Mouse (Mus musculus): ENCODE data around the gene Defb25. TPM values are rescaled to one million over a fixed set of nuclear protein-coding genes. Genes with fewer than 3 reads are reported as not detected.

The Defb25 gene
- polyA plus RNA-seq, 1 experiment from 2014 or later, result not detected

DNA sequence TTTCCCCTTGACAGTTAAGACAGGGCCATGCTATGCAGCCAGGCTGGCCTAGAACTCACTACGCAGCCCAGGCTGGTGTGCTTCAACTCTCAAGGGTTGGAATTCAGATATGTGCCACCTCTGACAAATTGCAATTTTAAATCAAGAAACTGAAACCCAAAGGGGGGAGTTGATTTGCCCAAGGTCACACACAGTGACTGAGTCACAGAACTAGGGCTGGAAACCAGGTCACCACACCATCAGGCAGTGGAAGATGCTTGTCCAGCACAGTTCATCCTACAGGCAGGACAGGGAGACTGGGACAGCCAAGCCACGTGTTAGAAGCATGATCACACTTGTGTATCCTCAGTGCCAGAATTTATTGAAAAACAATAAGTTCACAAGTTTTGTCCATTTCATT, 1.7 kb upstream of the Defb25 start:
- Histone ChIP-seq H3K27me3 (ENCODE audit: insufficient read depth, poor library complexity, severe bottlenecking) (peaks cover 63% of the 10 kb centered on the region), H3K4me3 (no peak overlapping the region), H3K4me1 (peaks cover 28% of the 10 kb centered on the region), H3K9me3 (no peaks in the 10 kb centered on the region), H3K27ac (no peak overlapping the region), H3K36me3 (no peaks in the 10 kb centered on the region)
- no peak for DNase-seq (ENCODE audit: low spot score)
- 79% methylated on average over 2 of the region's 2 CpGs for WGBS

DNA sequence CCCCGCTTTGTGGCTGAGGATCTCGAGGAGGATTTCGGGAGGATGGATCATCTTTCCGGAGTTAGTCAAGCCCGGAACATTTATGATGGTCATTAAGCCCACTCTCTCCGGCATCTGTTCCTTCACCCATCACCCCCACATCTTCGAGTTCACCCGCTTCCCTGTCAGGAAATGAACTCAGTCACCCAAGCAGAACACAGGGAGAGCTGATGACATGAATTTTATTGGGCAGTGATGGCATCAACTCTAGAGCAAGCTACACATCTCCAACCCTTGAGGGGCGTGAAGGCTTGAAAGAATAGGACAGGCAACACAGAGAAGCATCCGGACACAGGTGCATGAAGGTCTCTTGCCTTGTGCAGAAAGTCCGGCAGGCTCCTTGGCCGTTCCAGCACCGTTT, 702 bp downstream of the Defb25 start:
- H3K4me3 ChIP-seq, result no peak overlapping the region
- peaks cover 40% of the 10 kb centered on the region for H3K27me3 ChIP-seq (ENCODE audit: insufficient read depth, poor library complexity, severe bottlenecking)
- H3K4me1 ChIP-seq, result peaks cover 11% of the 10 kb centered on the region
- no peaks in the 10 kb centered on the region for H3K9me3 ChIP-seq
- DNase-seq (ENCODE audit: low spot score), result no peak
- no peak overlapping the region for H3K27ac ChIP-seq
- H3K36me3 ChIP-seq, result no peaks in the 10 kb centered on the region
- 84% methylated on average over 13 of the region's 13 CpGs for WGBS

DNA sequence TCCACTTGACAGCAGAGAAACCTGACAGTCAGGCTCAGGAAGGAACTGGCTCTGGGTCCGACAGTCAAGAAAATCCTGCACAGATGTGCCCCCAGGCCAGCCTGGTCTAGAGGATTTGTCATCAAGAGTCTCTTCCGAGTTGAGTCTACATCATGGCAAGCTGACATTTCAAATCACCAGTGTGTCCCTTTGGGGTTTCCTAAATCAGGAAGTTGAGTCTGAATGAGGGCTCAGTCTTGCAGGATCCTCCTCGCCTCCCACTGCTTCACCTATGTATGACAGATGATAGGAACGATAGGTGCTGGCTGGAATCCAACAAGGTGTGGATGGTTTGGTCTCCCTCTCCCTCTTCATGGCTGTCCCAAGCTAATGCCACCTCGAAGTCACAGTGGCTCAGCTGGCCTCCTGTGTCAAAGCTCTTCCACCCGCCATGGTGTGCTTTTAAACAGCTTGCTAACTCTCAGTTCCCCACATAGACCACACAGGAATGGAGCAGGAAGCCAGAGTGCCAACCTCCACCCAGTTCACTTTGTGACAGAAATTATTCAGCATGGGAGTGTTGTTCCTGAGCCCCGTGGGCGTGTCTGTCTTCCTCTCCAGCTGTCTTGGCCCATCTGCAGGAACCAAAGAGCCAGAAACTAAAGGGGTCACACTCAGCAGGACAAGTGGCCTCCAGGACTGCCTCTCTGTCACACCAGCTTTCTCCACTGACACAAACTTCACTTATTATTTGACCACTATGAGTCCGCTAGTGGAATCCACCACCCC, 2.3 kb downstream of the Defb25 start:
- no peak for DNase-seq (ENCODE audit: low spot score)
- no peaks in the 10 kb centered on the region for H3K4me1 ChIP-seq
- H3K27ac ChIP-seq, result no peak overlapping the region
- H3K36me3 ChIP-seq, result no peaks in the 10 kb centered on the region
- peaks cover 24% of the 10 kb centered on the region for H3K27me3 ChIP-seq (ENCODE audit: insufficient read depth, poor library complexity, severe bottlenecking)
- H3K9me3 ChIP-seq, result no peaks in the 10 kb centered on the region
- WGBS, result 66% methylated on average over 9 of the region's 9 CpGs
- no peak overlapping the region for H3K4me3 ChIP-seq

DNA sequence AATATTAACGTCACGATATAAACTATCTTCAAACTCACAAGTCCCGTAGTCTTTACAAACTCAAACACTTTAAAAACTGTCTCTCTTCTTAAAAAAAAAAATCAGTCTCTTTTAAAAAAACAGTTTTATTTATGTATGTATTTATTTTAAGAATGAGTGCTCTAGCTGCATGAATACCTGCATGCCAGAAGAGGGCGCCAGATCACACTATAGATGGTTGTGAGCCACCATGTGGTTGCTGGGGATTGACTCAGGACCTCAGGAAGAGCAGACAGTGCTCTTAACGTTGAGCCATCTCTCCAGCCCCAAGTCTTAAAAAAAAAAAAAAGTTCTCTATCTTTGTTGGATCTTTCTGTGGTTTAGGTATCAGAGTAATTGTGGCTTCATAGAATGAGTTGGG, 5.5 kb downstream of the Defb25 start:
- Histone ChIP-seq H3K9me3 (no peaks in the 10 kb centered on the region), H3K27me3 (ENCODE audit: insufficient read depth, poor library complexity, severe bottlenecking) (peaks cover 13% of the 10 kb centered on the region; the same call in 1 of the 2 replicates), H3K27ac (no peak overlapping the region), H3K36me3 (no peaks in the 10 kb centered on the region), H3K4me1 (peaks cover 2% of the 10 kb centered on the region; the same call in 1 of the 2 replicates), H3K4me3 (no peak overlapping the region)
- WGBS, result 60% methylated on average over 5 of the region's 5 CpGs
- no peak for DNase-seq (ENCODE audit: low spot score)

DNA sequence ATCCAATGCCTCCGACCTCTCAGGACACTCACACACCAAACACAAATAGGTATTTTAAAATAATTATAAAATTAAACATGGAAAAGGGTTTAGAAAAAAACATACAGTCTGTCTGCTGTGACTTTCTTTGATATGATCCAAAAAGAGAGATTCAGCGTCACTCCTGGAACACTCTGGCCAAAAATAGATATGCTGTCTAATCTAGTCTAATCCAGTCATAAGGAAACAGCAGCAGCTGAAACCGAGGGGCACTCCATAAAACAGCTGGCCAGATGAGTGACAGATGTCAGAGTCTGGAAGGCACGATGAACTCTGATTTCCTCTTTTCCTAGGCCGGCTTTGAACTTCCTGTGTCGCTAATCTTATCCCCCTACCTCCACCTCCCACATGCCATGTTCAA, 6.4 kb downstream of the Defb25 start:
- peaks cover 7% of the 10 kb centered on the region; the same call in 1 of the 2 replicates for H3K4me1 ChIP-seq
- WGBS, result 51% methylated on average over 6 of the region's 6 CpGs
- 0 out of 2 replicates have a peak, but pooled peaks cover 6% of the 10 kb centered on the region for H3K27me3 ChIP-seq (ENCODE audit: insufficient read depth, poor library complexity, severe bottlenecking)

DNA sequence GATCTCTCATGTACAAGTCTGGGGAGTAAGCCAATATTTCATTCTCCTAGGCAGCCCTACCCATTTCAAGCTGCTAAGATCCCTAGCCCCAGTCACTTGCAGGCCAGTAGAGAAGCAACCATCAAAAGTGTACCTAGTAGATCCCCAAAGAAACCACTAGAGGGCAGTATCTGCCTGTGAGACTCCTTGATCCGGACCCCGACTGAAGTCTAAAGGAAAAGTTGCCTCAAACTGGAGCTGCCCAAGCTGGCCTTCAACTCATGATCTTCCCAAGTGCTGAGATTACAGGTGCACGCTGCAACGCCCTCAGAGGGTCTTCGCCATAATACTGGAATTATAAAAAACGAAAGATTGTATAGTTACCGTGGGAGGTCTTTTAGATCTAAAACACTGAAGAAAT, 7.3 kb downstream of the Defb25 start:
- 8% methylated on average over 7 of the region's 7 CpGs for WGBS
- peak; percentile 85 for DNase-seq (ENCODE audit: low spot score)
- Histone ChIP-seq H3K27ac (no peak overlapping the region), H3K27me3 (ENCODE audit: insufficient read depth, poor library complexity, severe bottlenecking) (0 out of 2 replicates have a peak, but pooled peaks cover under 1% of the 10 kb centered on the region), H3K36me3 (no peaks in the 10 kb centered on the region), H3K9me3 (no peaks in the 10 kb centered on the region), H3K4me1 (peaks cover 7% of the 10 kb centered on the region; the same call in 1 of the 2 replicates), H3K4me3 (no peak overlapping the region)

More for the DNA sequence above, 6.4 kb downstream of the Defb25 start:
- no peak overlapping the region for H3K4me3 ChIP-seq
- no peaks in the 10 kb centered on the region for H3K36me3 ChIP-seq
- no peak for DNase-seq (ENCODE audit: low spot score)
- H3K27ac ChIP-seq, result no peak overlapping the region
- H3K9me3 ChIP-seq, result no peaks in the 10 kb centered on the region

DNA sequence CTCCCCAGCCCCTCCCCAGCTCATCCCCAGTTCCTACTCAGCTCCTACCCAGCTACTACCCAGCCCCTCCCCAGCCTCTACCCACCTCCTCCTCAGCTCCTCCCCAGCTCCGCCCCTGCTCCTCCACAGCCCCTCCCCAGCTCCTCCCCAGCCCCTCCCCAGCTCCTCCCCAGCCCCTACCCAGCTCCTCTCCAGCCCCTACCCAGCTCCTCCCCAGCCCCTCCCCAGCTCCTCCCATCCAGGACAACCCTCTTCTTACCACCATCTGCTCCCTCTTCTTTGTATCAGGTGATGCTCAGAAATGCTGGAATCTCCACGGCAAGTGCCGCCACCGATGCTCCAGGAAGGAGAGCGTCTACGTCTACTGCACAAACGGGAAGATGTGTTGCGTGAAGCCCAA, 10.7 kb downstream of the Defb25 start:
- Histone ChIP-seq H3K9me3 (no peaks in the 10 kb centered on the region), H3K36me3 (no peaks in the 10 kb centered on the region), H3K27ac (no peak overlapping the region; the same call in 1 of the 2 replicates), H3K27me3 (ENCODE audit: insufficient read depth, poor library complexity, severe bottlenecking) (no peaks in the 10 kb centered on the region), H3K4me1 (peaks cover 11% of the 10 kb centered on the region; the same call in 1 of the 2 replicates), H3K4me3 (no peak overlapping the region; the same call in 1 of the 2 replicates)
- WGBS, result 36% methylated on average over 7 of the region's 8 CpGs
- no peak for DNase-seq (ENCODE audit: low spot score)

DNA sequence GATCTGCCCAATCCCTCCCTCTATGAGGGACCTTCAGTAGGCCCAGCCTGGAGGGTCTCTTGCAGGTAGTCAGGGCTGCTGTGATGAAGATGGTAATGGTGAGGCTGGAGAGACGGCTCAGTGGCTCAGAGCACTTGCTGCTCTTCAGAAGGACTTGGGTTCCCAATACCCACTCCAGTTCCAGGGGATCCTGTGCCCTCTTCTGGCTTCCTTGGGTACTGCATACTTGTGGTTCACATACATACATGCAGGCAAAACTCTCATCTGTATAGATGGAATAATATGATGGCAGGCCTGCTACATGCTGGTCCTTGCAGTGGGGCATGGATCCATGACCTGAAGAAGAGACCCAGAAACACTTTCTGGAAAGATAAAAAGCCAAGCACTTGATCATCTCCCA, 14.1 kb downstream of the Defb25 start:
- Histone ChIP-seq H3K4me1 (peaks cover 11% of the 10 kb centered on the region; the same call in 1 of the 2 replicates), H3K36me3 (no peaks in the 10 kb centered on the region), H3K4me3 (no peak overlapping the region), H3K27ac (no peak overlapping the region), H3K27me3 (ENCODE audit: insufficient read depth, poor library complexity, severe bottlenecking) (no peaks in the 10 kb centered on the region), H3K9me3 (no peaks in the 10 kb centered on the region)
- 86% methylated on average over 1 of the region's 1 CpGs for WGBS
- no peak for DNase-seq (ENCODE audit: low spot score)

DNA sequence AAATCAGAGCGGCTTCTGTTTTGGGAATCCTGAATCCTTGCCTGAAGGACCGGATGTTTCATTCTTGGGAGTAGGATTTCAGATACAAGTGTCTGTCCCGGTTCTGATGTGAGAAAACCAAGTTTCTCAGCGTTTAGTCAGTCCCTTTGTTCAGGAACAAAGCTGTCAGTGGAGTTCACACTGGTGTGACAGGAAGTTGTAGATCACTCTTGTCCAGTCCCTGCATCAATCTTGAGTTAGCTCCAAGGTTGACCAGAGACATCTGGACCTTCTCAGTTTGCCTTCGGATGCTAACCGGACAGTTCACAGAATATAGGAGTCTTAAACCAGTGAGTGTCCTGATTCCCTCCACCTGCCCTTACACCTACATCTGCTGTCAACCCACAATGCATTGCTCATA, 15.1 kb downstream of the Defb25 start:
- H3K4me3 ChIP-seq, result no peak overlapping the region
- no peak for DNase-seq (ENCODE audit: low spot score)
- 64% methylated on average over 6 of the region's 6 CpGs for WGBS
- no peaks in the 10 kb centered on the region for H3K27me3 ChIP-seq (ENCODE audit: insufficient read depth, poor library complexity, severe bottlenecking)
- H3K4me1 ChIP-seq, result peaks cover 11% of the 10 kb centered on the region; the same call in 1 of the 2 replicates
- H3K9me3 ChIP-seq, result no peaks in the 10 kb centered on the region
- no peaks in the 10 kb centered on the region for H3K36me3 ChIP-seq
- no peak overlapping the region for H3K27ac ChIP-seq

DNA sequence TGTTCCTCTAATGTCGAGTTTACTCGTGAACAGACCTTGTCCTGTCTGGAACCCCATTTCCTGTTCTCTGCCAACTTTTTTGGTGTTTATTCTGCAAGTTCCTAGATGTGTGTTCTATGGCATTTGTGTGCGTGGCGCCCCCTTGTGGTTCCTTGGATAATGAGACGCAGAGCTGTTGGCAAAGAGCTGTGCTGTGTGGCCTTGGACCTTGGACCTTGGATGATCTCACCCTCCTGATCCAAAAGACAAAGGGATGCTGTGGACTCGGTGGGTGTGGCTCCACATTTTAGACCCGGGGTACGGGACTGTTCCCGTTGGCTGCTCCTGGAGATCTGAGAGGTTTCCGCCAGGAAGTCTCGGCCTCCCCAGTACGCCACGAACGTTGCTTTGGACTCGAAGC, 18.8 kb downstream of the Defb25 start, which contains the start of gene Defb36:
Defb36 (plus strand) TSS at position 271 of the 400 bp plus-strand sequence.
- H3K27me3 ChIP-seq (ENCODE audit: insufficient read depth, poor library complexity, severe bottlenecking), result no peaks in the 10 kb centered on the region
- no peaks in the 10 kb centered on the region for H3K36me3 ChIP-seq
- H3K27ac ChIP-seq, result no peak within 1 kb of the TSS
- WGBS, result 78% methylated on average over 15 of the region's 15 CpGs
- no peak for DNase-seq (ENCODE audit: low spot score)
- no peaks in the 10 kb centered on the region for H3K9me3 ChIP-seq
- no peak within 1 kb of the TSS for H3K4me3 ChIP-seq
- no peaks in the 10 kb centered on the region for H3K4me1 ChIP-seq

DNA sequence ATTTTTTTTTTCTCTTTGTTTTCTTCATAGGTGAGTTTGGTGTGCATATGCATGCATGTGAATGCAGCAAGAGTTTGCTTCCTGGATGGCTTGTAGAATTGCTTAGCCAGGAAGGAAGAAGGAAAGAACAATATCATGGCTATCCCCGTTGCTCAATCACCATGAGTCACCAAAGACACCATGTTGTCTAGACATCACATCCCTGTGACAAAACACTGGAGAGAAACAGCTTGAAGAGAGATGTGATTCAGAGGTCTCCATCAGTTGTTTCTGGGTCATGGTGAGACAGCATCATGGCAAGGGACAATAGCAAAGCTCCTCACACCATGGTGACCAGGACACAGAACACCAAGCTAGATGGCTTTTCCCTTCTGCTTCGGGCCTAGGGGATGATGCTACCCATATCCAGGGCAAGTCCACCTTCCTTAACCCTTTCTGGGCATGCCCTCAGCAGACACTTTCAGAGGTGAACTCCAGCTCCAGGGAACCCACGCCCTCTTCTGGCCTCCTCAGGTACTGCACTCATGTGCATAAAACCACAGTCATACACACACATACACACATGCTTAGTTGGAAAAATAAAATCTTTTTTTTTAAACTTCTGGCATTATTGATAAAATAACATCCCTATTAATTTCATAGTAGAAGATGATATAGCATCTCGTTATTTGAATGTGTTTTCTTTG, 21.4 kb downstream of the Defb25 start:
- DNase-seq (ENCODE audit: low spot score), result no peak
- no peaks in the 10 kb centered on the region for H3K4me1 ChIP-seq
- no peak overlapping the region for H3K27ac ChIP-seq
- 70% methylated on average over 4 of the region's 4 CpGs for WGBS
- no peaks in the 10 kb centered on the region for H3K36me3 ChIP-seq
- no peaks in the 10 kb centered on the region for H3K27me3 ChIP-seq (ENCODE audit: insufficient read depth, poor library complexity, severe bottlenecking)
- H3K9me3 ChIP-seq, result no peaks in the 10 kb centered on the region
- no peak overlapping the region for H3K4me3 ChIP-seq

DNA sequence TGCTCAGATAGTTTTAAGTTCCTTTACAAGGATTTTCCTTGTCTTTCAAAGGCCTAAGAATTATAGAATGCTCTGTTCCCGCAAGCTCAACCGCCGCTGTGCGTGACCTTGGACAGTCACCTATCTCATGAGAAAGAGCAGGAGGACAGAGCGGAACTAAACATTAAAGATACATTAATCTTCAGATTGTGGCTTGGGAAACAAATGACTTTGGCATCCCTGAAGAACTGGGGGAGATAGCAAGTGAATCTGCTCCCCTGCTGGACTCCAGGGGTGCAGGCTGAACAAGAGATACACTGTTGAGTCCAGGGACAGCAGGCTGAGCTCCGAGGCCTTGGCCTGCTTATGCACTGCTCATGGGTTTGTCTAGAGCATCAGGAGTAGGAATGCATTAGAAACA, 22.8 kb downstream of the Defb25 start:
- H3K27ac ChIP-seq, result no peak overlapping the region
- WGBS, result 78% methylated on average over 6 of the region's 6 CpGs
- H3K4me3 ChIP-seq, result no peak overlapping the region
- H3K4me1 ChIP-seq, result no peaks in the 10 kb centered on the region
- no peaks in the 10 kb centered on the region for H3K9me3 ChIP-seq
- no peaks in the 10 kb centered on the region for H3K36me3 ChIP-seq
- H3K27me3 ChIP-seq (ENCODE audit: insufficient read depth, poor library complexity, severe bottlenecking), result no peaks in the 10 kb centered on the region
- no peak for DNase-seq (ENCODE audit: low spot score)

DNA sequence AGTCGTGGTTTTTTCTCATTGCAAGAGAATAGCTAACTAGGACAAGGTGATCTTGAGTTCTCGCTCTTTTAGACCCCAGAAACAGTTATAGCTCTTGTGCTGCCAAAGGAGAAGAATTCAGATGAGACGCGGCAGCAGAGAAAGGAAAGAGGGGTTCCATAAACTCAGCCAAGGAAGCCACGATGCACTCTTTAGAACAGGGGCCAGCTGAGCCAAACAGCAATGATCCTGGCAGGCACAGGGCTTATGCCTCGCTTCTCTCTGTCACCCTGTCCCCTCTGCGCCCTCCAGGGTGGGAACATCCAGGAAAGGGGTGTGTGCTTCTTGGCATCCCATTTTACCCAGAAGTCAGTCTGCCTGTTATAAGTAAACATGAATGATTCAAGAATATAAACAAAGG, 23.6 kb downstream of the Defb25 start, which contains the start of gene Defb45:
Defb45 (minus strand) TSS at position 101 of the 400 bp plus-strand sequence.
- Histone ChIP-seq H3K36me3 (no peaks in the 10 kb centered on the region), H3K27me3 (ENCODE audit: insufficient read depth, poor library complexity, severe bottlenecking) (no peaks in the 10 kb centered on the region), H3K27ac (no peak within 1 kb of the TSS), H3K4me1 (no peaks in the 10 kb centered on the region), H3K4me3 (no peak within 1 kb of the TSS), H3K9me3 (no peaks in the 10 kb centered on the region)
- WGBS, result 63% methylated on average over 7 of the region's 7 CpGs
- no peak for DNase-seq (ENCODE audit: low spot score)
